Mouse (Mus musculus): ENCODE data around the gene Slc25a43.

- TF ChIP-seq USF1 (IDR thresholded peaks at IDR 0.05; ENCODE audit: low read depth, low read length) (no peak), MAX (IDR thresholded peaks at IDR 0.05; ENCODE audit: low read length) (no peak), PAX5 (IDR thresholded peaks at IDR 0.05; ENCODE audit: low read length) (no peak), E2F4 (IDR thresholded peaks at IDR 0.05; ENCODE audit: insufficient replicate concordance, low read depth, low read length) (no peak), POLR2A (IDR thresholded peaks at IDR 0.05; ENCODE audit: low read depth, low read length) (no peak), CTCF (conservative IDR thresholded peaks at IDR 0.05 in 1 of 2, IDR thresholded peaks at IDR 0.05 in 1 of 2; ENCODE audit: low read depth in 2 of 2, low read length in 2 of 2) (no peak), EP300 (IDR thresholded peaks at IDR 0.05; ENCODE audit: low read length) (no peak), JUND (conservative IDR thresholded peaks at IDR 0.05; ENCODE audit: low read depth, low read length) (no peak), MYC (IDR thresholded peaks at IDR 0.05; ENCODE audit: low read depth, low read length) (no peak), POLR2AphosphoS2 (IDR thresholded peaks at IDR 0.05; ENCODE audit: low read depth, low read length) (no peak), BHLHE40 (IDR thresholded peaks at IDR 0.05; ENCODE audit: low read depth, low read length) (no peak), MXI1 (IDR thresholded peaks at IDR 0.05; ENCODE audit: low read depth, low read length) (no peak), KAT2A (IDR thresholded peaks at IDR 0.05; ENCODE audit: insufficient replicate concordance, low read length) (no peak), RCOR1 (conservative IDR thresholded peaks at IDR 0.05; ENCODE audit: low read depth, low read length) (no peak)
These were observed 34.2 kb downstream of the Slc25a43 start for GRCm38 (mm10) chrX:36777694-36778093.
